Comparison of ENCODE assay signal across 8 mouse cellular contexts in the genomic region with DNA sequence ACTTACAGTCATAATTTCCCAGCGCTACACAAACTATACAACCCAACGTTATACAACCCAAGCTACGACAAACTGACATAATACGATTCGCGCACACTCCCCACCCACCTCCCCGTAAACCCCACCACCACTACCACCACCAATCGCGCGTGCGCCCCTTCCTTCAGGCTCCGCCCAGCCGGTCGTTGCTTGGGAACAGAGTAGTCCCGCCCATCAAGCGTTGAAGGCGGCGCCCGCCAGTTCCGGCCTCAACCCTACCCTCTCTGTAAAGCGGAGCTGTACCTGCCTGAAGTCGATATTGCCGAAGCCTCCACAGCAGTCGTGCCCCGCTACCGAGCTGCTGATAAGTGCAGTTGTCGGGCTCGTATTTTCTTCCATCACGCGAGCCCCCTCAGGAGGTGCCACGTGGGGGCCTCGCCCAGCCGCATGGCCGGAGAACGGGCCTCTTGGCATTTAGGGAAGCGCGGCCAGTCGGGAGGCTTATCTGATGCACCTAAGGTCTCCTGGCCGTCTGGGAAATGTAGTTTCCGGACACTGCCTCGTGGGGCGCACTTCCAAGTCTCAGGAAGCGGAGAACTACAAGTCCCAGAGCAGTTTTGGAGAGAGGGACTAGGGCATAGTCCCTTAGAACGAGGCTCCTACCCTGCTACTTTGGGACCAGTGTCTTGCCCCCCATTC. TPM values are rescaled to one million over a fixed set of nuclear protein-coding genes. Genes with fewer than 3 reads are reported as not detected.
DNase-seq lines count a peak whose midpoint lies in the region; ATAC-seq and TF ChIP-seq lines count a peak whose summit lies in the region.

Gene Pemt, minus strand, starts transcription at position 432 of the 678 bp plus-strand sequence.

- peak; percentile 50 for TF ChIP-seq POLR2A in heart, adult 2 months (IDR thresholded peaks at IDR 0.05; ENCODE audit: insufficient read depth, low read depth, low read length)

- no peaks in the 10 kb centered on the region for H3K36me3 ChIP-seq in embryonic facial prominence, embryonic 14.5 days (ENCODE audit: control insufficient read depth, insufficient read depth, low read length)
- H3K36me3 ChIP-seq in heart, adult 2 months (ENCODE audit: control insufficient read depth, insufficient read depth, low read length): no peaks in the 10 kb centered on the region
- no peaks in the 10 kb centered on the region for H3K36me3 ChIP-seq in limb, embryonic 13.5 days
- H3K36me3 ChIP-seq in midbrain, embryonic 16.5 days (ENCODE audit: control insufficient read depth, insufficient read depth, low read length): no peaks in the 10 kb centered on the region

- TF ChIP-seq CTCF in heart, adult 2 months (IDR thresholded peaks at IDR 0.05): peak; percentile 81

- peak within 1 kb of the TSS; percentile 58 for H3K4me2 ChIP-seq in embryonic facial prominence, embryonic 14.5 days (ENCODE audit: low read depth, low read length)
- peak within 1 kb of the TSS; percentile 65 for H3K4me2 ChIP-seq in limb, embryonic 13.5 days (replicated peaks)
- peak within 1 kb of the TSS; percentile 75 for H3K4me2 ChIP-seq in midbrain, embryonic 16.5 days (ENCODE audit: low read length)

- no peaks in the 10 kb centered on the region for H3K9me3 ChIP-seq in embryonic facial prominence, embryonic 14.5 days (ENCODE audit: control insufficient read depth, low read length)
- H3K9me3 ChIP-seq in limb, embryonic 13.5 days: no peaks in the 10 kb centered on the region
- no peaks in the 10 kb centered on the region for H3K9me3 ChIP-seq in midbrain, embryonic 16.5 days (replicated peaks; ENCODE audit: control insufficient read depth, low read length, poor library complexity, severe bottlenecking)

- peak within 1 kb of the TSS; percentile 64 for H3K9ac ChIP-seq in embryonic facial prominence, embryonic 14.5 days (ENCODE audit: low read depth, low read length)
- peak within 1 kb of the TSS; percentile 71 for H3K9ac ChIP-seq in heart, adult 2 months (ENCODE audit: low read depth, low read length)
- peak within 1 kb of the TSS; percentile 65 for H3K9ac ChIP-seq in limb, embryonic 13.5 days
- H3K9ac ChIP-seq in midbrain, embryonic 16.5 days (ENCODE audit: low read depth, low read length): peak within 1 kb of the TSS; percentile 79

- intact Hi-C loops in heart, adult 2 months (cut with DNase I): no loop called here

- WGBS in embryonic facial prominence, embryonic 14.5 days: under 1% methylated on average over 38 of the region's 44 CpGs
- under 1% methylated on average over 44 of the region's 44 CpGs for WGBS in heart, adult 2 months
- under 1% methylated on average over 44 of the region's 44 CpGs for WGBS in limb, embryonic 13.5 days
- WGBS in midbrain, embryonic 16.5 days: under 1% methylated on average over 44 of the region's 44 CpGs

- DNase-seq in 3T3-L1 (ENCODE audit: low read depth, low spot score): peak; percentile 98
- DNase-seq in adrenal gland, postnatal 4 days (ENCODE audit: low spot score in 2 of 2): peak; percentile 84 to 89
- DNase-seq in embryonic facial prominence, embryonic 14.5 days (ENCODE audit: low spot score): peak; percentile 98
- DNase-seq in heart, adult 2 months: peak; percentile 94 to 95
- peak; percentile 98 for DNase-seq in kidney, adult 8-10 months
- DNase-seq in spleen, postnatal 10 days (ENCODE audit: low spot score in 2 of 2): peak; percentile 84 to 93

- no peaks in the 10 kb centered on the region for H3K4me1 ChIP-seq in embryonic facial prominence, embryonic 14.5 days (ENCODE audit: control insufficient read depth, insufficient read depth, low read length)
- peaks cover 5% of the 10 kb centered on the region; the same call in 1 of the 2 replicates for H3K4me1 ChIP-seq in heart, adult 2 months (ENCODE audit: control insufficient read depth, insufficient read depth, low read length)
- H3K4me1 ChIP-seq in limb, embryonic 13.5 days: peaks cover 4% of the 10 kb centered on the region
- H3K4me1 ChIP-seq in midbrain, embryonic 16.5 days (ENCODE audit: control insufficient read depth, insufficient read depth, low read length): peaks cover 8% of the 10 kb centered on the region

- H3K27me3 ChIP-seq in embryonic facial prominence, embryonic 14.5 days (replicated peaks; ENCODE audit: control insufficient read depth, insufficient read depth, low read length): no peaks in the 10 kb centered on the region
- no peaks in the 10 kb centered on the region for H3K27me3 ChIP-seq in heart, adult 2 months (ENCODE audit: control insufficient read depth, insufficient read depth, low read length)
- no peaks in the 10 kb centered on the region for H3K27me3 ChIP-seq in limb, embryonic 13.5 days
- no peaks in the 10 kb centered on the region for H3K27me3 ChIP-seq in midbrain, embryonic 16.5 days (ENCODE audit: control insufficient read depth, insufficient read depth, low read depth, low read length)

- TF ChIP-seq EP300 in heart, adult 2 months (IDR thresholded peaks at IDR 0.05; ENCODE audit: insufficient read depth, low read depth, low read length): 0 out of 2 replicates have a peak, but pooled peaks have one; percentile 56

- H3K27ac ChIP-seq in embryonic facial prominence, embryonic 14.5 days (replicated peaks; ENCODE audit: low read depth, low read length): peak within 1 kb of the TSS; percentile 85
- H3K27ac ChIP-seq in heart, adult 2 months: peak within 1 kb of the TSS; percentile 73
- peak within 1 kb of the TSS; percentile 84 for H3K27ac ChIP-seq in limb, embryonic 13.5 days
- peak within 1 kb of the TSS; percentile 95 for H3K27ac ChIP-seq in midbrain, embryonic 16.5 days (ENCODE audit: low read length)

- peak; percentile 99 for ATAC-seq in embryonic facial prominence, embryonic 14.5 days (ENCODE audit: low read depth)
- ATAC-seq in limb, embryonic 13.5 days (ENCODE audit: low FRiP score, low read depth): peak; percentile 99
- ATAC-seq in midbrain, embryonic 16.5 days: peak; percentile 99

- no peaks in the 10 kb centered on the region for H3K79me2 ChIP-seq in heart, adult 2 months (replicated peaks; ENCODE audit: control insufficient read depth, insufficient read depth, low read length)

- H3K4me3 ChIP-seq in embryonic facial prominence, embryonic 14.5 days (ENCODE audit: low read depth, low read length): peak within 1 kb of the TSS; percentile 53
- H3K4me3 ChIP-seq in heart, adult 2 months: peak within 1 kb of the TSS; percentile 72
- H3K4me3 ChIP-seq in limb, embryonic 13.5 days: peak within 1 kb of the TSS; percentile 61
- peak within 1 kb of the TSS; percentile 67 for H3K4me3 ChIP-seq in midbrain, embryonic 16.5 days (ENCODE audit: low read depth, low read length)

RNA-seq across cellular contexts. Expression of gene Pemt, which starts in this region (rescaled TPM):
- 10 to 100 TPM in 1 of 2 experiments, 1 to 10 TPM in 1; 7.3 to 54.5 TPM for total RNA-seq in adrenal gland, postnatal 4 days (2021)
- polyA plus RNA-seq in embryonic facial prominence, embryonic 14.5 days (2014; fragmentation: Nextera tagmentation; extraction: Ambion mirVana): 8.0 and 9.2 TPM in 2 replicates
- 1 to 10 TPM; 1.9 to 3.2 TPM for total RNA-seq in heart, adult 2 months (2021)
- polyA plus RNA-seq in heart, adult 2 months (2012; rRNA removed): 5.1 and 5.9 TPM in 2 replicates
- 4.3 and 6.2 TPM in 2 replicates for polyA plus RNA-seq in limb, embryonic 13.5 days (2015; fragmentation: Nextera tagmentation; extraction: Ambion mirVana)
- 7.6 and 9.4 TPM in 2 replicates for polyA plus RNA-seq in midbrain, embryonic 16.5 days (2015; fragmentation: Nextera tagmentation; extraction: Ambion mirVana)

Comparison
In these comparisons a context has a peak if more than half of its experiments do, and no peak if none do; other contexts are left out.
1. Peak in every context shown above with its lines: DNase-seq, ATAC-seq, H3K4me3 ChIP-seq and H3K27ac ChIP-seq.